Mouse (Mus musculus) liver (tissue): ENCODE data around the gene Crtac1.
A peak's percentile ranks its signal among the peaks of the same experiment; 100 is the strongest.

Experiments
- DNase-seq: peaks from one replicate; pipeline ENCODE4 v3.0.0-alpha.2; 2020; ENCODE audit warnings: mixed read lengths

The Crtac1 gene

DNA sequence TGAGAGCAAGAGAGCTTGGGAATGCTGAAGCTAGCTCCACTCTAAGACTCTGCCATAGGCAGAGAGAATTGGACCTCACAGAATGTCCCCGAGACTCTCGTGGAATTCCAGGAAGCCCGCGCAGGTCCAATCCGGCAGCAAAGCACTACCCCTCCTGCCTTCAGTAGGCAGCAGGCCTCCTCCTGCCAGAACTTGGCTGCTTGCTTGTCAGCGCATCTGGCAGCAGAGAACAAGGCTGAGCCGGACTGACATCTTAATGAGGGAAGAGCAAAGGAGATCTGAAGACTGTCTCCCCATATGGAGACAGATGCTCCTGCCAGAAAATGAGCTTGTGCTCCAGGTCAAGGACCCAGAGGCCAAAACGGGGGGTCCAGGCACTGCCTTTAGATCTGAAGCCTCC, 16.5 kb downstream of the Crtac1 start:
- no peak for DNase-seq

DNA sequence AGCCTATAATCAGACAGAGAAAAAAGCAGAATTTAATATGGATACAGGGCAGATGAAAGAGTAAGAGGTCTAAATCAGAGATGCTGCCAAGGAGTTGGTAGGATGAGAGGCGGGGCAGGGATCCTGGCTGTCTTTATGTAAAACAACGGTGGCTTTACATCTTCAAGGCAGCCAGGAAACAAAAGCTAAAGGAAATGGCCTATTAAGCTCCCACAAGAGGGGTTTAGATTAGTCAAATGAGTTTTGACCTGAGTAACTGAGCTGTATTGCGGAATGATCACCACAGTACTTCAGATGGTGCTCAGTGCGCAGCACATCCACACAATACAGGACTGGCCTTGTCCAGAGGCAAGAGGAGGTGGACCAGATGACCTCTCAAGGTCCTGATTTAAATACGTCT, 21.7 kb downstream of the Crtac1 start:
- DNase-seq, result no peak

DNA sequence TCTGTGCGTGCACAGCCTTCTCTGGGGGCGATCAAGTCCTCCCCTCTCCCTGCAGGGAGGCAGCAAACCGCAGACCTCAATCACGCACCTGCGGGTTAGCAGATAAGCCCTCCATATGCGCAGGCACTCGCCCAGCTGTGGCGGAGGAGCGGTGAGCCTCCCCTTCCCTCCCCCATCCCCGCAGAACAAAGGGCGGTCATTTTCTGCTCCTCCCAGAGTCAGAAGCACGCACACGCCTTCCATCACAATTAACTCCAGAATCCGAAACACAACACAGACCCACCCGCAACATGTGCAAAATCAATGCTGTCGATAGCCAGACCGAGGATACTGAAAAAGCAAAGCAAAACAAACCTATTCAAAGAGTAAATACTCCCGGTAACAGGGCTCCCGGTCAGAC, 22.4 kb downstream of the Crtac1 start:
- DNase-seq, result no peak

DNA sequence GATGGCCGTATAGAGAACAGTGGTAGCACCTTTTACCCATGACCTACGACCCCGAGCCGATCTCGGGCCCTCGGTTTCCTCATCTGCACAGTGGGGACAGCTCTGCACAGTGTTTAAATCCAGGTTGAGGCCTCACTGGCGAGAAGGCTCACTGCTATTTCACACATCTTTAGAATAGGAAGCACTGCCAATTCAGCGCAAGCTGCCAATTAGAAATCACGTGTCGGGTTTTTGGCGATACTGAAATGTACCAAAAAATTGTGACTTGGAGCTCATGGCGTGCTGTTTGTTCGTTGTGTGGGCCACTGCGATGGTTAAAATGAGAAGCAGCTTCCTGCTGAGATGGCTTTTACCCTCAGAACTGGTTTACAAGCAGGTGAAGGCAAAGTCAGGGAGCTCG, 27.2 kb downstream of the Crtac1 start:
- no peak for DNase-seq

DNA sequence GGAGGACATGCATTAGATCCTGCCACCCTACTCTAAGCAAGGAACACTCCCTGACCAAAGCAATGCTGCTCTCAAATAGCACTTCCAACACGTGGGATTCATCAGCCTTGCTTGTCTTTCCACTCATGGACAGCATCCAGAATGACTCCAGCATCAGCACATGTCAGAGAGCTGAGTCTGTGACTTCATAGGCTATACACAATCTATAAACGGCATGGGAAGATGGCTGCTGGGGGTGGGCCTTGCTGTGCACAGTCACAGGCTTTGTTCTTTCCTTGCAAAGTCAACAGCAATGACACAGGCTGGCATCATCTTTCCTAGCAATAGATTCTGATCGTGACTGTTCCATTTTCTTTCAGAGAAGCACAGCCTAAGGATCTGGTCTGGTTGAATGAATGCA, 31.6 kb downstream of the Crtac1 start:
- no peak for DNase-seq

DNA sequence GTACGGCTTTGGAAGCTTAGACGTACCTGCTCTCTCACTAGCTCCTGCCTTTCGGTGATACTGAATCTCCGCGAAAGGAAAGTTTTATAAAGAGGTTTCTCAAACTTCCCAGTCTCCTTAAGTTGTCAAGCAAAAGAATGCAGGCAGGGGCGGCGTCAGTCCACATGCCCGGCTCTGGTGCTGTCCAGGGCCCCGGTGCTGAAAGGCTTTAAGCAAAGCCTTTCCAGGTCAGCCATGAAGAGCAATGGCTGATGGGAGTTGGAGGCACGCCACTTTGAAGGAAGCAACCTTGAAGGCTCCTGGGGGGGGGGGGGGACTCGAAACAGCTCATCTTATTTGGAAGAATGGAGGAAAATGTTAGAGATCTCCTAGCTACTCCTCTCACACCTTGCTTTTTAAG, 34.3 kb downstream of the Crtac1 start:
- DNase-seq, result peak; percentile 21

DNA sequence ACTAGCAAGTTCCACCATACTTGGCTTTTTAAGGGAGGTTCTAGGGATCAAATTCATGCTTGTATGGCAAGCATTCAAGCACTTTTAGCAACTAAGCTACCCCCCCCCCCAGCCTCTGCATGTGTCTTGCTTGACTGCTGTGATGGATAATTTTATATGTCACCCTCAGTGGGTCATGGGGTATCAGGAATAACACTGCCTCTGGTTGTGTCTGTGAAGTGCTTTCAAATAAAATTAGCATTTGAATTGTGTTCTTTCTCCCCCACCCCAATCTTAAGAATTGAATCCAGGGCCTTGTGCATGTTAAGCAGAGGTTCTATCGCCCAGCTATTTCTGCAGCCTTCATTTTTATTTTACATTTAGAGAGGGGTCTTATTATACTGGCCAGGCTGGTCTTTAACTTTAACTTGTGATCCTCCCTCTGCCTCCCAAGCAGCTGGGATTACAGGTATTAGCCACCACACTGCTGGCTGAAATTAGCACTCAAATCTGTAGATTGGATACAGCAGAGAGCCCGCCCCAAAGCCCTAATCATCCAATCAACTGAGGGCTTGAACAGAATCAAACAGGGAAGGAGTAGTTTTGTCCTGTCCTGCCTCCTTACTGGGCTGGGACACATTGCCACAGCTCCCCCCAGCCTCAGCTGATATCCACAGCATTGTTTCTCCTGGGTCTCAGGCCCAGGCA, 36.6 kb downstream of the Crtac1 start:
- no peak for DNase-seq

DNA sequence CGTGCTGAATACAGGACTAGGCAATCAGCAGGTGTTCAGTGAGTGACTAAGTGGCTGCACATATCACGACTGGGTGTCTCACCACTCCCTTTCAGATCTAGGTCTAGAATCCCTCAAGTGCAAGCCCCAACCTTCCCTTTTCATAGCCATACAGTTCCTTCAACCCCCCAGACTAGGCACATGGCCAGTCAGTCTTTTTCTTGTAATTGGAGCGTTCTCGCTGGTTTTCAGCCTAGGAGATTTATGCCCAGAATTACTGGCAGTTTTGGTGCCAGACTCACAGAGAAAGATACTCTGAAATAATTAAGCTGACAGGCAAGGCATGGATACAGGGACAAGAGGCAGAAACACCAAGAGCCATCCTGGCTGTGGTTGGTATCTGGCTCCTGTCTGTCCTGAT, 37.7 kb downstream of the Crtac1 start:
- no peak for DNase-seq

DNA sequence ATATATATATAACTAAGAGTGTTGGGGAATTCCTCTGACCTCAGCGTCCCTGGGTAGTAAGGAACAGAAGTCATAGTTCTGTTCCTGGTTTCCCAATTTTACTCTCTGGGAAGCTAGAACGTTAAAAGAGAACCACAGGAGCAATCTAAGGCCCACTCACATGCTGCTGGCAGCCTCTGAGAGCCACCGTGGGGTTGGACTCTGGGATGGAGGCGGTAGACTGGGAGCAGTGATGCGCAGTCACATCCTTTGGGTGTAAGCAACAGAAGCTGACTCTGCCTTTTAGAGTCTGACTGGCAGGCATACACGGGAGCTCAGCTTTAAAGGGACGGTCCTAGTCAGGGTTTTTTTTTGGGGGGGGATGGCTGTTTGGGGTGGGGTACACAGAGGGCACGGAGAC, 39.5 kb downstream of the Crtac1 start:
- no peak for DNase-seq

DNA sequence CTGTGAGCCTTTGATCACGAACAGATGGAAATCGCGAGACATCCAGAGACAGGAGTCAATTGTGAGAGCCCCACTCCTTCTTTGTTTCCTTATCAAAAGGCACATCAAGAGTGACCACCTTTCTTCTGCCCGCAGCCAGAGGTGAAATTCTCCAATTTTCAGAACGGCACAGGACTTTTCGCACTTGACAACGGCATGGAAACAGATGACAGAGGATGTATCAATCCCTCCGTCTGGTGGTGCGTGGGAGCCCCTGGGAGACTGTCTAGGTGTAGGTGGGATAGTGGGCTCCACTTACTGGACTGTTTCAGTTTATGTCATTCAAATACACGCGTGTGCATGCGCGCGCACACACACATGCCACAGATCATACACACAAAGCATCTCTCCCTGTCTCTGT, 42.0 kb downstream of the Crtac1 start:
- DNase-seq, result no peak

DNA sequence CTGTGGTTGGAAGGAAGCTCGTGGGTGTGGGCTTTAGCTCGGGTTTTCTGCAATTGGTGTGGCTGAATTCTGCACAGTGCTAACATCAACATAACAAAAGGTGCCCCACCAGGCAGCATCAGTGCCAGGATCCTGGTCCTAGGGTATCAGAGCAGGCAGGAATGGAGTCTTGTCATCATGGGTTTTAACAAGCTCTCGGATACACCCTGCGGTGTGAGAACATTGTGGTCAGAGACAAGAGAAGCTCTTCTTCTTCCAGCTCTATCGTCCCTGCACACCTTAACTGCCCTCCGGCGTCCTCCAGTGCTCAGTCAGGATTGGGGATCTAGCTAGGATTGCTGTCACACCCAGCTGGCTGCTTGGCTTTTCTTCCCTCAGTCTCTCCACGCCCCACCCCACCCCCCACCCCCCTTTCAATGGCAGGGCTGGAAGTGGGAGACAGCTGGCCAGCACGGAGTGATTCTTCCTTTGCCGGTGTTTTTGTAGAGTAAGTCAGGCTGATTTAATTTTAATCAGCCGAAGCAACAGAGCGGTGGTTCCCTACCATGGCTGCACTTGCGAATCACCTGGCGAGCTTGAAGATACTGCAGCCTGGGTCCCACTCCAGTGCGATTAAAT, 46.5 kb downstream of the Crtac1 start:
- no peak for DNase-seq

DNA sequence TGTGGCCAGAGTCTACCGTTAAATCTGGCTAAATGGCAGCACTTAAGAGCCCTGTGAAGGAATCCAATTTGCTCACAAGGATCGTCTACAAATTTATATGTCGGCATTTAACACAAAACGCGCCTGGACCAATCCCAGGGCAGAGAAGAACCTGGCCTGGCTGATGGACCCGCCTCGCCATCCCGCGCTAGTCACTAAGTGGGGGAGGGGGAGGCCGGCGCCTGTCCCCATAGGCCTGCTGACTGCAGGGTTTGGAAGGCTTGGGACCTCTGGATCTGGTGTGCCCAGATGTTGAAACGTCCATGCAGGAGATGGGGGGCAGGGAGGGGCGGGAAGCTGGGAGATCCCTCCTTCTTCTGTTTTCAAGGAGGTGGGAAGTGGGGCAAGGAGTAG, 50.6 kb downstream of the Crtac1 start:
- DNase-seq, result no peak

DNA sequence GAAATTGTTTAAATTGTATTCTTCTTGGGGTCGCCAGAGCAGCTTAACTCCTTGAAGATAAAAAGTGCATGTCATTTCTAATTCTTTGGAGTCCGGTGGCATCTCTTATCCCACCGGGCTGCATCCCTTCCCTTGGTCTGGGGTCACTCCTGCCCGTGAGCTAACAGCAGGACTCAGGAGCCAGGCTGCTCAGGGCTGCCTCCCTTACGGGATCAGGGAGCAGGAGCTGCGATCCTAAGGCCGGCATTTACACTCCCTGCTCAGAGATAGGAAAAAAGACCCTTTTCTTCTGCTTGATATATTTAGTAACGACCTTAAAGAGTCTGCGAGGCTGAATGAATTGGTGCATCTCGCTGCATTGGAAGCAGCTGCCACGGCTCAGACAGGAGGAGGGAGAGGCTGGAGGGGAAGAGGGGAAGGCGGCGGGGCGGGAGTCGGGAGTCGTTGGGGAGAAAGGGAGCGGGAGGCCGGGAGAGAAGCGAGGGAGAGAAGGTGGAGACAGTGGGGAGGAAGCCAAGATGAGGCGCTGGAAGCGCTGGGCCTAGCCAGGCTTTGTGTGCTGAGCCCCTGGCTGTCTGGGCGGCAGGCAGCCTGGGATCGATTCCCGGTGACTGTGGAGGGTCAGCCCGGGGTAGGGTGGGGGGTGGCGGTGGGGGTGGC, 51.1 kb downstream of the Crtac1 start:
- peak; percentile 11 for DNase-seq

DNA sequence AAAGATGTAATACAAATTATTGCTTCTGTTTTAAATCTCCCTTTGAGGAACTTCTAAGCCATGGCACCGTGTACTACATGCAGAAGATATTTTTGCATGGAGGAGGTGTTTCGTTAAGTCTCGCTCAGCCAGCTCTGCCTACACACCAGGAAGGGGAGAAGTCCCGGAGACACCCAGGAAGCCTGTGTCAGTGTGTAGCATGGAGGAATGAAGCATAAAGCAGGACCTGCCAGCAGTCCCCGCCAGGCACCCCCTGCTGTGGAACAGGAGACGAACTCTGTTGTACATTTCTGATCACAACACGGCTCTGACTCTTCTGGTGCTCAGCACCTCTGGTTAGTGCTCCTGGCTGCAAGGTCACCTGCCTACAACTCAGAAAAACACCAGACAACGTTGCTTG, 51.8 kb downstream of the Crtac1 start:
- DNase-seq, result no peak

DNA sequence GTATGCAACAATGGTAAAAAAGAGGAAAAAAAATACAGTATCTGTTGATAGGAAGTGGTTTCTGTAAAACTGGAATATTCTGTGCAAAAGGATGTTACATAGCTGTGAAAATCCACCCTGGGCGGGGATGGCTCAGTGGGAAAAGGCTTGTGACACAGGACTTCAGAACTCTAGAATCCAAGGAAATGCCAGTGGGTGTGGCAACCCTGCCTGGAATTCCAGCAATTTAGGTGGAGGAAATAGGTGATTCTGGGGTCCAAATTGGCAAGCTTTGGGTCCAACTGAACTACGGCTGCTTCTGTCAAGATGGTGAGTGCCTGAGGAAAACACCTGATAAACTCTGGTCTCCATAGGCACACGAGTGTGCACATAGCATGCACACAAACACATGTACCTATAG, 54.4 kb downstream of the Crtac1 start:
- no peak for DNase-seq

DNA sequence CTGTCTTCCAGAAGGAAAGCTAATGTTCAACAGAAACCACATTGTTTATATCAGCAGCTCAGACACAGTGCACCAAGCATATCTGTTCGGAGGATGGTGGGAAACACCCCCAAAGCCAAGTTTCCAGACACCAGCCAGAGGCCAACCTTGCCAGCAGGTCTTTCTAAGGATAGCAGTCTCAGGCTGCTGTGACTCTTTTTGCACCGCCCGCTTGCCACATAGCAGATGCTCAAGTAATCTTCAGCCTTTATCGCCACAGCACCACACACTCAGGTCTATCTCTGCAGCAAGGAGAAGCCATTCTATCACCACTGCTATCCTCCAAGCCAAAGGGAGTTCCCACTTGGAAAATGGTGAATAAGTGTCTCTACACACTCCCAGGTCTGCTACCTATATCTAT, 68.0 kb downstream of the Crtac1 start:
- DNase-seq, result no peak

DNA sequence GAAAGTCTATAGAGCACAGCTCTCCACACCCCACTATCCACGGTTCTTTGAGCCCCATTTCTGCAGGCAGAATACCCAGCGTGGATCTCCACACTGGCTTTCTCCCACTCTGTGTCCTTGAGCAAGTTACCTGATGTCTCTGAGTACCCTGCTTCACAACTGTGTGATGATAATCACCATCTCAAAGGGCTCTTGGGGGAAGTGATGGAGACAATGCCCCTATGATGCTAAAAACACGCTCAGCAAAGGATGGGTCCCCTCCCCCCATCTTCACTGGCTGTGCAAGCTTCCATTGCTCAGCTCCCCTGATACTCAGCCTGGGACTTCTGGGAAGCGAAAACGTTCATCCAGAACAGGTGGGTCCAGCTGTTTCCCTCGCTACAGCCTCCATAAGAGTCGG, 73.2 kb downstream of the Crtac1 start:
- no peak for DNase-seq

DNA sequence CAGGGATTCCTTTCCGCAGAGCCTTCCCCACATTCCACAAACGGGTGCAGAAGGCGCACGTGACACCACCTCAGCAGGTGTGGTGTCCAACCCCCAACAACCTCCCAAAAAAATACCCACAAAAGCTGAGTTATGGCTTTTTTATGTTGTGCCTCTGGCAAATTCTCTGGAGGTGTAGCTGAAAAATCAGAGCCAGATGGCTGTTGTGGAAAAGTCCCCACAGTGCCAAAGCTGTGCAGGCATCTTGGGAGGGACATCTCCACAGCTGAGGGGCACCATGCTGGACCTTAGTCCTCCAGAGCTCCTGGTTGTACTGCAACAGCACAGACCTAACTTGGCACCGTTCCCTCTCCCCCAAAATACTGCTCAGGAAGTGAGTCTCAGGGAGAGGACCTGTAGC, 74.7 kb downstream of the Crtac1 start:
- DNase-seq, result no peak

DNA sequence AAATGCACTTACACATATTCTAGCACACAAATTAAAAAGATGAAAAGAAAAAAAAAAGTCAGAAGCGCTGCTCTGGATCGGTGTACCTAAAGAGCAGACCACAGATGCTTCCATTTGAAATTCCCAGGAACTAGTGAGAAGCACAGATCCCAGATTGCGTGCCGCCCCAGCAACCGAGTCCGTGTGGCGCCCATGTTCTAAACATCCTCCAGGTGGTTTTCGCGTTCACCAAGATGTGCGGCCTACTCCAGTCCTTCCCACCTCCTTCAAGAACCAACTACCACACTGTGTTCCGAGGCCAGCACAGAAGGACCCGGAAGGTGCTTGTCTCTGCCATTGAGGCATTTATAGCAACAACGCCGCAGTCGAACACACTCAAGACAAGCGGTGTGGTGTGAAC, 76.1 kb downstream of the Crtac1 start:
- DNase-seq, result no peak

DNA sequence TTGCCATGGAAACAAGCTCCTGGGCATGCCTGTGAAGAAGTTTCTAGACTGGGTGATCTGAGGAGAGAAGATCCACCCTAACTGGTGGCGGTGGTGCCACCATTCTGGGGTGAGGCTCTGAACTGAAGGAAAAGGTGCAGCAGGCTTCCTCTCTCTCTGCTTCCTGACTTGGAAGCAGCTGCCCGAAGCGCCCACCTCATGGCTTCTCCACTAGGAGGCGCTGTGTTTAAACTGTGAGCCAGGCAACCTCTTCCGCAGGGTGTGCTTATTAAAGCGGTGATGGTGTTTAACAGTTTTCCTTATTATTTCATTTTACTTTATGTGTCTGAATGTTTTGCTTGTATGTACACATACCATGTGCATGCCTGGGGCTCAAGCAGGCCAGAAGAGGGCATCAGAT, 90.4 kb downstream of the Crtac1 start:
- no peak for DNase-seq

DNA sequence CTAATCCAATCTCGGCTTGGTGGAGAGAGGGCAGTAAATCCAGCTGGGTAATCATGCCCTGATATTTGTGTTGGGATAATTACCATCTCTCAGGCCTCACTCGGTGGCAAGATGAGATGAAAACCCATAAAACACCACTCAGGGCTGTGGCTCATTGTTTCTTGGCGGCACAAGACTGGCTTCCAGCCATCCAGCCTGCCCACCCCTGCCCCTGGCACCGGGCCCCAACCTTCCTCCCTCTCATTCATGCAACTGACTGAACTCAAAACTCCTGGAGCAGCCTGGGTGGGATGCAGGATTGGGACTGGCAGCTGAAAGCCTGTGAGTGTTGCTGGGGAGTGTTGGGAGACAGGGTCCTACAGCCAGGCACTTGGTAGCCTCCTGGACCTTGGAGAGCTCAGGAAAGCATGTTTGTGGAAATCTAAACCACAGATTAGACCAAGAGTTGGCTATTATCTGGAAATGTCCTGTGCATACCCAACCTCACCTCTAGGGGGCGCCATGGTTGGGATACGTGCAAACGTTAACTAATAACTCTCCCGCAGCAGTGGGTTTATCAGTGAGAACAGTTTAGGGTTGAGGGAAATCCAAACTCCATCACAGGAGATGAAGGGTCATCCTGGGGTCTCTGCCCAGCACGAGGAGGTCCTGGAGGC, 99.4 kb downstream of the Crtac1 start:
- DNase-seq, result no peak

DNA sequence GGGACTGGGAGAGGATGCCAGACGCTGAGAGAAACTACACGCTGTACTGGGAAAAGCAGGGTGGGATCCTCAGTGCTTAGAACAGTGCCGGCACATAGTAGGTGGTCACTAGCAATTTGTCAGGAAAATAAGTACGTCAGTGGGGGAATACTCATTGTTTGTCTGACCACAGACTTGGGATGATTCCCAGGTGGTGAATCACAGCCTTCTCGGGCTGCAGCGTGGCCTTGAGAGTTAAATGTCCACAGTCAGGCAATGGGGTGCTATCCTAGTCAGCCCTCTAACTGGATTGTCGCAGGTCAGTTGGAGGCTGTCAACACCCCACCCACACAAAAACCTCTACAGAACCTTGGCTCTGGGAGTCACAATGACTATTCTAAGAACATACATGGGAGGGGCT, 100.1 kb downstream of the Crtac1 start:
- no peak for DNase-seq

DNA sequence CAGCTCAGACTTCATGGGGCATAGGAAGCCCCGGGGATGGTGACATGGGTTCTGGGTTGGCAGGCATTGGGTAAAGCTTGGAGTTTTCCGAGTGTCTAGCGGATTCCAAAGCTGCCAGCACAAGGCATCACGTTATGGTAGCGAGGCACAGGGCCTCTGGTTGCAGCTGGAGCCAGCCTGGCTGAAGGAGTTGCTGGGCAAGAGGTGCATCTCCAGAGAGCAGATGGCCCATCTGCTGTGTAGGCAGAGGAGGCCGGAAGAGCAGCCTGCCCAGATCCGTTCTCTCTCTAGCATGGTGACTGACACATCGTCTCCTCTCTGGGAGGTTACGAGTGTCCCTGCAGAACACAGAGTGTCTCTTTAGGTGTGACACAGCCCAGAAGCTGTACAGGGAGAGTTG, 103.4 kb downstream of the Crtac1 start:
- DNase-seq, result no peak

DNA sequence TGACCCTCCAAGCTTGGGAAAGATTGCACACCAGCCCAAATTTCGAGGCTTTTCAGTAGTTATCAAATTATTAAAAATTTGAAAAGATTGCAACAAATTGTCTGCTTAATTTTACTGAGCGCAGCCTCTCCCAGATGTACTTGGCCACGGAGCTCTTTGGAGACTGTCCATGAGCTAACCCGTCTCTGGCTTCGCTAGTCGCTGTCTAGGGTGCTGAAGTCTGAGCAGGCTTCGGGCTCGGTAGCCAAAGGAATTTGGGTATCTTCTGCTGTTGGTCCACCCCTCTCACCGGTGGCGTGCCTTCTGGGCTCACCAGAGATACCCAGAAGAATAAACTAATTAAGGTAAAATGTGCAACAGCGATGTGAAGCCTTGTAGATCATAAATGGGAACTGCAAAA, 105.7 kb downstream of the Crtac1 start:
- DNase-seq, result peak; percentile 61
